Mouse (Mus musculus) ovary, postnatal 10 days (tissue): ENCODE data around the gene Spag9.

Source experiments
- DNase-seq: peaks from one replicate; pipeline ENCODE4 v3.0.0; 2022; ENCODE audit warnings: low spot score

Spag9 gene

DNA sequence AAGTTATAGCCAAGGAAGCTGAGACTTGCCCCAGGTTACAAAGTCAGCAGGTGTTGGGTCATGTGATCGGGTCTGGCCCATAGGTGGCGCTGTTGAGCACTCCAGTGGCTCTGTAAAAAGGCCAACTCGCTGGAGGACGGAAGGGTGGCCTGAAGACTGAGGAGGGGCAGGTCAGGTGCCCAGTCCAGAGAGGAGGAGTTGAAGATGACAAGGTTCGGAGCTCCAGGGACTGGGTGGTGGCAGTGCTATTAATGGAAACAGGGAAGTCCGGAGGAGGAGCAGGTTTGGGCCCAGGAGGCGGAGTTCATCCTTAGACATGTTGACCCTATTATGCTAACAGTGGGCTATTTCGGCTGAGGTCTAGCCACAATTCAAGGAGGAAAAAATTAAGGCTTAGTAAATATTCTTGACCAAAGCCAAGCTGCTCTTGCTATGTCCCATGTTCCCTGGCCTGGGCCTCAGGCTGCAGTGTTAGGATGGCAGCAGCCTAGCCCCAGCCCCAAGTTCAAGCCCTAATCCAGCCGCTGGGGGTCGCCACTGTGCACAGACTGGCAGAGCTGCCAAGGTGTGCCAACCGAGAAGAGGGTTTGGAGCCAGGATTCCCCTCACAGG lies 137.6 kb downstream of the Spag9 start:
- DNase-seq: peak; percentile 80

DNA sequence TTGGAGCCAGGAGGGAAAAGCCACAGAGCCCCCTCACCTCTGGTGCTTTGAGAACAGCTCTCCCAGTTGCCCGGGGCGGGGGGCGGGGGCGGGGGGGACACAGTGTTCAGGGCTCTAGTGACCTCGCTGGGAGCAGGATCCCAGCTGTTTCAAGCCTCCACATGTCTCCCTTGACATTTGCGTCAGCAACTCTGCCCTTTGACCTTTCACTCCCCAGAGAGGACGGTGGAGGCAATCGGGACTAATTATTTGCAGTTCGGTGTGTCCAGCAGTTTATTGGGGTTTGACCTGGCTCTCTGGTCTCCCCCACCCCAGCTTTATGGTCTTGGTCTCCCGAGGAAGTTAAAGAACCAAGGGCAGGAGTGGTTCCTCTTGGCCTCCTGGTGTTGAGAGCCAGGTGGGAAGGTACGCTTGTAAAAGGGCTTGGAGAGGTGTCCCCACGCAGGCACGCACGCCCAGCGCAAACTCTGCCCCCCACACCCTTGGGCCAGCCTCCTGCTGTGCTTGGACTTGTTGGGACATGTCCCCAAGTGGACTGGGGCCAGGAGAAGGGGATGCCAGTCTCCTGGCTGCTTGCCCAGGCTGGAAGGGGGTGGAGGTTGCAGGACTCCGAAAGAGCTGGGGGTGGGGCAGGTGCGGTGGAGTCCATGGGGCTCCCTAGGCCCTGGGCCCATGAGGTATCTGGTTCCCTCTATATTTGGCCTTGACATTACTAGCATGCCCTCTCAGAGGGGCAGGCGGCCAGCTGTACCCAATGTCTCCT lies 138.4 kb downstream of the Spag9 start:
- no peak for DNase-seq

DNA sequence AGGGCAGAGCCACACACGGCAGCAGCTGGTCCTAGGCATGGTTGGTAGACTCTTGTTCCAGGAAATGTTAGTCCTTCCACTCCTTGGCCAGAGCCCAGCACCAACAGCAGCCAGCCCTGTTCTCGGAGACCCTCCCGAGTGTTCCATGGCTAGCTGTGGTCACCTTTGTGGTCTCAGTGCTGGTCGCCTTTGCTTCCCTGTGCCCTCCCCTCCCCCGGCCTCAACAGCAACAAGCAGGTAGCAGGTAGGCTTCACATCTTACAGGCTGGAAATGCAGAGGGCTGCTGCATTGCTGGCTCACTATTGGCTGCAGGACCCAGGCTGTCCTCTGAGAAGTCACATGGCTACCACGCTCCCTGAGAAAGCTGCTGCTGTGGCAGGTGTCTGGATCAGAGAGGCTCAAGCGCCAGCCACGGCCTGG lies 139.7 kb downstream of the Spag9 start:
- no peak for DNase-seq

DNA sequence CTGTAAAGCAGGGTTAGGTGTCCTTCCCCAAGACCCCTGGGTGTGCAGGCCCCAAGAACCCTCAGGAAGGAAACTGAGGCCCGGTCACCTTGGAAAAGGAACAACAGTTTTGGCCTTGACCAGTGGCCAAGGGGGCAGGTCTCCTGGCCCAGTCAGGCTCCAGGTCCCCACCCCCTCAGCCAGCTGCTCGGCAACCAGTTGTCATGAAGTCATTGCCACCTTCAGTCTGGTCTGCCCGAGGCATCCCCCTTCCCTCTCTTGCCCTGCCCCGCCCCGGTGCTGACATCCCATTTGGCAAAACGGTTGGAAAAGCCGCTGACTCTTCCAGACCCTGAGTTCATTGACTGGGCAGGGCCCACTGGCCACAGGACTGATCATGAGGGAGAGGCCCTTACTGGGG lies 140.8 kb downstream of the Spag9 start:
- DNase-seq: no peak

DNA sequence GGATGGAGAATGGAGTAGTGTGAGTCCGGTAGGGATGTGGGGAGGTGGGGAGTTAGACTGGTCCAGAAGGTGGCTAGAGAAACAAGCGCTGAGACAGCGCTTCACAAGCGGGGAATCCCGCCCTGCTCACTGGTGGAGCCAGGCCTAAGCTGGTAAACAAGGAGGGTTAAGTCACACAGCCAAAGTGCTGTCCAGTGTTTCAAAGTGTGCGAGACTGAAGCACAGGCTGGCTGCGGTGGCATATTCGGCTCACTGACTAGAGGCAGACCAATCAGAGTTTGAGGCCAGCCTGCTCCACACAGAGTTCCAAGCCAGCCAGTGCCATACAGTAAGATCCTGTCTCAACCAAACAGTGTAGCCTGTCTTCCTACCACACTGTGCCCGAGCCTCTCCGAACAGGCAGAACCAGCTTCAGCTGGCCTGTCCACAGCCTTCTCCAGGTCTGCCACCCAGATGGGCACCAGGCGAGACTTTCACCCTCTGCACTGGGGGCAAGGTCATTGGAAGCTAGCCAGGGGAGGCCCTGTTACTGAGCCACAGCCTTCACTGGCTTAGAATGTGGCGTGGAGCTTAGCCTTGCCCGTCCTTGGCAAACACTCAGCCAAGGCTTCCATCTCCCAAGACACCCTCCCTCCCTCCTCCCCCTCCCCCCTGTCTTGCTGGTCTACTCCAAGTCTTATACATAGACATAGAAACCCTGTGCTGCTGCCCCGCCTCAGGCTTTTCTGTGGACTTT lies 141.6 kb downstream of the Spag9 start:
- DNase-seq: no peak

DNA sequence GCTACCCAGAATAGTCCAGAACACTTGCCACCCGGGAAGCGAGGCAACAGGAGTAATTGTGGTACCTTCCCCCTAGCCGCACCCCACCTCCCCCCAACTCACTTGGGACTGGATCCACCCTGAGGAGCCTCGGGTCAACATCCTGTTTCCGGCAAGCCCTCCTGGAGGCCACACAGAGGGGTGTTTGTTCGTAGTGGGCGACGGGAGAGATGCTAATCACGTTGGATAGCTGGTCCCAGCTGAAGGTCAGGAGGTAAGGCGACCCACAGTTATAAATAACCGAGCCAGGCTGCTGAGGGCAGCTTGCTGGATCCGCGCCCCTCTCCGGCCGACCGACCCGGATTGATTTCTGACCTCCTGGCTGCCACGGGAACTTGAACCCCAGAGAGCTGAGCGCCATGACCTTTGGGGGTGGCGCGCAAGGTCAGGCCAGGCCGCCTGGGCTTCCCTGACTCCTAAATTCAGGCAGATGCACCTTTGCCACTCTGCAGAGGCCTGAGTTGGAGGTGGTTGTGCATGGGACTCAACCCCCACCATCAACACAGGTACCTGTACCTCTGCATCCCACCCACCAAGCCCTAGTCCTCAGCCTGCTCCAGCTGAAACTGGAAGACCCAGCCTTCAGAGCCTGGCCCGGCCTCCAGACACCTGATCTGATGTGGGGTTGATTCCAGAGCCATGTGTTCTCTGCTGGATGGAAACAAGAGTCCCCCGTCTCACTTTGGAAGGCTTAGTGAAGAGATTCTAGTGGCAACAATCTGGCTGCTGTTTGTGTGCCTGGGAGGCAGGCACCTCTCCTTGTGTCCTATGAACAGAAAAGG lies 142.7 kb downstream of the Spag9 start:
- DNase-seq: no peak

DNA sequence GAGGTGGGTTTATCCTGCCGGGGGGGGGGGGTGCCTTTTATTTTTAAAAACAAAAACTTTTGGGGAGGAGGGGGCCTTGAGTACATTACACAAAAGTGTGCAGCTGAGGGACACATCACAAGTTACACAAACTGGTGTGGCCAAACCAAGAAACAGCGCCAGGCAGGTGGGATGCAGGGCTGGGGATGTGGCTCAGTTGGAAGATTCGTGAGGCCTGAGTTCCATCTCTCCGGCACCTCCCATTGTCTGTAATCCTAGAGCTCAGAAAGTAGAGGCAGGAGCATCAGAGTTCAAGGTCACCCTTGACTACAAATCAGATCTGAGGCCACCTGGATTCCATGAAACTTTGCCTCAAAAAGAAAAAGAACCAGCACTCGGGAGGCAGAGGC lies 143.3 kb downstream of the Spag9 start:
- DNase-seq: no peak

DNA sequence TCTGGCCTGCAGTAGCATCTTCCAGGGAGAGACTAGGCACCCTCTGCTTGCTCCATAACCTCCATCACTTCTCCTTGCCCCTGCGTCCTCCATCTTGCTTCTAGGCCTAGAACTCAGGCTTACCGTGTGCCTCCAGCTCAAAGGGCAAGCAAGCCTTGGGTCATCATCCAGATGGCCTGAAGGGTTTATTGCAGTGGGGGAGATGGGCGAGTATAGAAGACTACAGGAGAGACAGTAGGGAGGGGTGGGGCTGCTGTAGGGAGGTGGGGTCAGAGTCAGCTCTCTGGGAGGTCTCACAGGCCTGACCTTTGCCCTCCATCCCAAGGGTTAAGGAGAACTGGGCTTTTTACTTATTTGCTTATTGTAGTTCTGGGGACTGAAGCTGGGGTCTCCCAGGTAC lies 144.6 kb downstream of the Spag9 start:
- DNase-seq: no peak

DNA sequence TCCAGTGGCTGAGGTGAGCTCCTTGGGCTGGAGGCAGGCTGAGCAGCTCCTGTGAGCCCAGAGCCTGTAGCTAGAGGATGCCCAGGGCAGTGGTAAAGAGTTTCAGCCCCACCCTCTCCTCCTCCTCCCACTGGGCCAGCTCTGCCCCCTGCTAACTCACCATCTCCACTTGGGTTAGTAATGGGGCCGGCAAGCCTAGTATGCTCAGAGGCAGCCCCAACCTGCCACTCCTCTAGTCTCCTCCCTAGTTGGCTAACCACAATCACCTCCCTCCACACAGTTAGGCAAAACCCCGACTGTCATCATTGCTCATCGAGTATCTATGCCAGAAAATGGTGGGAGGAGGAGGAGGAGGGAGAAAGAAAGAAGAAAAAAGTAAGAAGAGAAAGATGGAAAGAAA lies 145.7 kb downstream of the Spag9 start:
- DNase-seq: no peak

DNA sequence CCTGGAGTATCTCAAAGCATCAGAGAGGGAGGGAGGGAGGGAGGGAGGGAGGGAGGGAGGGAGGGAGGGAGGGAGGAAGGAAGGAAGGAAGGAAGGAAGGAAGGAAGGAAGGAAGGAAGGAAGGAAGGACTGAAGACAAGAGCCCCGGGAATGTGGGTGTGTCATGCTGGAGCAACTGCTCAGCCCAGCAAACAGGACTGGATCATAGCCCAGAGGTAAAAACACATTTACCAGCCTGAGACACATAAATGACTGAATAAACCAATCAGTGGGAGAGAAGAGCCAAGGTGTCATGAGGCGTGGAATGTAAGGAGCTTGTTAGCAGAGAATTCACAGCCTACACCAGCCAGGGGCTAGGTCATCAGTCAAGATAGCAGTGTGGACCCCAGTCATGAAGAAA lies 147.4 kb downstream of the Spag9 start:
- no peak for DNase-seq

DNA sequence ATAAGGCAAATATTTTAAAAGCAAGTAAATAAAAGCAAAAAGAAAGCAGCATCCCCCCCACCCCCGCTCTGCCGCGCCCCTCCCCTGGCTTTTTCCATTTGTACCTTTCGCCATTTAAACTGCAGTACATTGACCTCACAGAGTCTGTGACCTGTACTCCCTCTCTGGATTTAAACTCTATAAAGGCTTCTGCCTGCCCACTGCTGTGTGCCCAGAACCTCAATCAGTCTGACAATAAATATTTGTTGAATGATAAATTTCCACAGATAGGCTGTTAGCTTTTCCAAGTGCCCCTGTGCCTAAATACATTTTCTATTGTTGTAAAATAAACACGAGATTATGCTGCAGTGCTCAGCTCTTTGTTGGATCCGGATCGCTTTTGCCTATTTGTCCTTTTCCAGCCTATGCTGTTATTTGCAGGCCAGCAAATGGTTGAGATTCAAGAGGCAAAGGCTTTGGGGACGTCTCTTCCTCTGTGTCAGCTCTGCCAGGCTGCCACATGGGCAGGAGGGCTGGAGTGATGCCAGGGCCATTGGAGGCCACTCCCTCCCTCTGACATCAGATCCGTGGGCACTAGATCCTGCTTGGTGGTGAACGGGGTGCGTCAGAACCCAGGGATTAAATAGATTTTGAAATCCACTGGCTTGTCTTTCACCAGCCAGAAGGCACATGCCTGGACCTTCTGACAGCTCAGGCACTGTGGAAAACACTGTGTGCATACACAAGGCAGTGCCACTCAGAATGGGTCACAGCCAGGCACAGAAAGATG lies 149.1 kb downstream of the Spag9 start:
- no peak for DNase-seq

DNA sequence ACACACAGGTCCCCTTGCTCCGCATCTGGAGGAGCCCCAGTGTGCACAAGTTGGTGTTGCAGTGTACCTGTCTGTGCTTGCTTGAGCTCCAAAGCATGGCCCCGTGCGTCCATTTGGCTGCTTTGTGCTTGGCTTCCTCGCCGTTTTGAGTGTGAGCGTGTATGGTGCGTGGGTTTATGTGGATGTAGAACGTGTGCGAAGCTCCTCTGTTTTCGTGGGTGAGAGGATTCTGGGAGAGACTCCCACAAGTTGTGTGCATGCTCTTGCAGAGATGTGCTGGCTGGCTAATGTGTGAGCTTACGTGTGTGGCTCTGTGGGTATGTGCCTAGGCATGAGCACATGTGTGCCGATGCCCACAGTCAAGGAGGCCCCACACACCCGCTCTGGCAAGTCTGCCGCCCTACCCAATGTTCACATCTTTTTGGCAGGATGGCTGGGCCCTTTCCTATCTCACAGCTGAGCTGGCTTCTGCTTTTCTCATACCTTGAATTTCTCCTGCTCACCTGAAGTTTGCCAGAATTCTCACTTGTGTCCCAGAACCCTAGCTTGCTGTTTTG lies 150.2 kb downstream of the Spag9 start:
- no peak for DNase-seq

DNA sequence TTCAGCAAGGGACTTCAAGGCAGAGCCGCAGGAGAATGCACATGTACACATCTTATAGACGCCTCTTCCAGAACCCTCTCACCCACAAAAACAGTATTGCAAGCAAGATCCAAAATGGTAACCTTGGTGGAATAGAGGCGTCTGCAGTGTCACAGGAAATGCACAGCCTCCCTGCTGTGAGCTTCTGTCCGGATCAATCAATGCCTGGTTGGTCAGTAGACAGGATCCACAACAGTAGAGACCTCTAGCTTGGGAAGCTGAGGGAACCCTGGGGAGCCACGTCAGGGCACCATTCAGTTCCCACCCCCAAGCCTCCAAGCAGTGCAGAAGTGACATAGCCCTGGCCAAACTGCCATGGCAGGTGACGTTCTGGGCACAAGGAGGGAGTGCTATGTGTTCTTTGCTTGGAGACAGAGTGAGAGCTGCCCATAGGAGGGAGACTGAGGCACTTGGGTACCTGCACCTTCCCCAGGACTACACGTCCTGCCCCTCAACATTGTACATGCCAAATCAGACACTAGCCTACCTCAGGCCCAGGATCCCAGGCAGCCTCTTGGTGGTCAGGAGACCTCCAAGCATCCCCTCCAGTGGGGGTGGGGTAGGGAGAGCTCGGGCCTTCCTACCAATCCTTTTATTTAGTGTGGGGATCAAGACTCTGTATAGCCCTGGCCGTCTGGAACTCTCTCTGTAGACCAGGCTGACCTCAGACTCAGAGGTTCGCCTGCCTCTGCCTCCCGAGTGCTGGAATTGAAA lies 151.0 kb downstream of the Spag9 start:
- no peak for DNase-seq

DNA sequence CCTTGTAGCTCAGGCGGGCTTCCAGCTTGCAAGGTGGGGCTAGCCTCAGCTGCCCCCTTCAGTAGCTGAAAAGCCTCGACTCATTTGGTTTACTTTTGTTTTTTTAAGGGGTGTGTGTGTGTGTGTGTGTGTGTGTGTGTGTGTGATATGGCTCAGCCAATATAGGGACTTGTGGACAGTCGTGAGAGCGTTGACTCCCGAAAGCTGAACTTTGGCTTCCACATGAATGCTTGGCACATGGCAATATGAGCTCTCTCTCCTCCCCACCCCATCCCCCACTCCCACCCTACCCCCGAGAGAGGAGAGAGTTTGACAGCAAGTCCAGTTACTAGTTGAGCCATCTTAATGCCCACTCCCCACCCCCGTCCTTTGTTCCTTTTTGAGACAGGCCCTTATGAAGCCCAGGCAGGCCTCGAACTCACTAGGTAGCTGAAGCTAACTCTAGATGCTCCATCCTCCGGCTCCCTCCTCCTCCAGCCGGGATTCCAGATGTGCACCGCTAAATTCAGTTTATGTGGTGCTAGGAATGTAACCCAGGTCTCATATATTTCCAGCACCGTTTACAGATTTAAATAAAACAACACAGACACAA lies 152.3 kb downstream of the Spag9 start:
- no peak for DNase-seq

DNA sequence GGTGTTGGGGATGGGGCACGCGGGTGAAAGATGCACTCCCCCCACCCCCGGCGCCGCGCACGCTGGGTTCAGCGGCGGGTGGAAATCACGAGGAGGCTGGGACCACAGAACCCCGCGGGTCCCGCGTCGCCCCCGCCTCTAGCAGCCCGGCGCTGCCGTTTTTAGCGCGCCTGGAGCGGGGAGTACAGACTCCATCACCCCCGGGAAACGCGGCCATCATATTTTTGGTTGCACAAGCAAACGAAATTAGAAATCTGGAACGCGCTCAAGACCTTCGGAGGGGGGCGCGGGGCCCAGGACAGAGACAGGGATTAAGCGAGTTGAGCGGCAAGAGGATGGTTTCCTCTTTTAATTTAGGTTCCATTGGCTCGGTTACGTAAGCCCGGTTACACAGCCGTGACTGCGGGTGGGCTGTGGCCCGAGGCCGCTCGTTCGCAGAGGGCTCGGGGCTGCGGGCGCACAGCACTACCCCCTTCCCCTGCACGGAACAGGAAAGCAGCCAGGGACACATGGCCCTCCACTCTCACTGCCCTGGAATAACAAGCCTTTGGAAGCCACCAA lies 153.1 kb downstream of the Spag9 start:
- no peak for DNase-seq

DNA sequence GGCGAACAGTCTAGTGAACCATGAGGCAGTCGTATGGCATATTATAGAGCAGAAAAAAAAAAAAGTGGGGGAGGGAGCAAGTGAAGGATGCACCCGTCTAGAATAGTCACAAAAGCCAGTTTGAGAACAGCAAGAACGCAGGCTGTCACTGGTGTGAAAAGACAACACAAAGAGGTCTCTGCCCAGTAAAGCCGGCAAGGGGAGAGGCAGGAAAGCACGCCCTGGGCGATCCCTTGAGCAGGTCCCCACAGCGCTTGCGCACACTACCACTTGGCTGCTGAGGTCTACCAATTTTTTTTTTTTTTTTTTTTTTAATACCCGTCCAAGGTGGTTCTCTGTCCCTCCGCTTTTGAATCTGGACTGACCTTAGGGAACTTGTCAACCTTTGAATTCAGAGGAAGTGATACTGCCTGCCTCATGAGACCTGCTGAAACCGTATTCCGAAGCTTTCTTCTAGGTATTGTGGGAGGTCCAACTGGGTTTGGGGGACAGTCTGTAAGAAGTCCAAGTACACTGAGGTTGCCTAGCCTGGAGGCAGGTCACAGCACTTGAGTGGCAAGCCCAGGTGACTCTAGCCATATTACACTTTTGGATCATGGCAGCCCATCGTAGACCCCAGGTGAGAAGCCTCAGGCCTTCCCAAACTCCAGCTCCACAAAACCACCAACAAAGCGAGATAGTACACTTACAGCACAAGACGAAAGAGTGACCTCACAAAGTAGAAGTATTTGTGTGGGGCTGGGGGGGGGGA lies 153.8 kb downstream of the Spag9 start:
- no peak for DNase-seq

DNA sequence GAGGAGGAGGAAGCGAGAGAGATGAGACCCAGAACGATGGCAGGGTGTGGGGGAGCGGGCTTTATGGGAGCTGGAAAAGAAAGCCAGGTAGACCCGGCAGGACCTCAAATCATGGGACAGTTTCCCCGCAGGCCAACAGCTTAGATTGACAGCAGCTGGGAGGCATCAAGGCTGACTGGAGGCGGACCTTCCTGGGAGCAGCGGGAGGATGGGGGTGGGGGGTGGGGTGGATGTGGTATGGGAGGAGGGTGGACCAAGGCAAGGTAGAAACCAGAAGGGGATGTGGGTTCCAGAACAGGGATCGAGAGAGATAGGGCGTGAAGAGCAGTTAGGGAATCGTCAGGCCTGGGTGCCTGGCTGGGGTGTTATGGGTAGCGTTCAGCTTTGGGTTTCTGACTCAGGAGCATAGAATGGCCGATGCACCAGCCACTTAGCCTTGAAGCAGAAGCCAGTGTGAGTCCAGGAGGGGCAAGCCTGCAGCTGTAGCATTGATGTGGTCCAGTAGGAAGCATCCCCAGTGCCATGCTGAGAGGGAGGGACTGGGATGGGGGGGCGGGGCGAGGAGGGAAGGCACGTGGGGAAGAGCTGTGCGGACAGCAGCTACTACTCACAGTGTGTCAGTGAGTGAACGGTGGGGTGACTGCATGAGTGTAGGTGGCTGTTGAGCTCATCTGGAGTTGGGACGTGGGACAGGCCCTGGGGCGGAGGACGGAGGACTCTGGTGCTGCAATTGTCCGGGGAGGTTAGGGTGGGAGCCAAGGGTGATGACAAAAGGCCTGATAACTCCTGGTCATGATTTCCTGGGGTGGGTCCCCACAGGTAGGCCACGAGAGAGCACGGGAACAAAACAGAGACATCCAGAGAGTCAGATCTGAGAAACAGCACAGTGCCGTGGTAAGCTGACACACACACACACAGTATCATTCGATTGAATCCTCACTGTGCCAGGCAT lies 154.9 kb downstream of the Spag9 start:
- no peak for DNase-seq

DNA sequence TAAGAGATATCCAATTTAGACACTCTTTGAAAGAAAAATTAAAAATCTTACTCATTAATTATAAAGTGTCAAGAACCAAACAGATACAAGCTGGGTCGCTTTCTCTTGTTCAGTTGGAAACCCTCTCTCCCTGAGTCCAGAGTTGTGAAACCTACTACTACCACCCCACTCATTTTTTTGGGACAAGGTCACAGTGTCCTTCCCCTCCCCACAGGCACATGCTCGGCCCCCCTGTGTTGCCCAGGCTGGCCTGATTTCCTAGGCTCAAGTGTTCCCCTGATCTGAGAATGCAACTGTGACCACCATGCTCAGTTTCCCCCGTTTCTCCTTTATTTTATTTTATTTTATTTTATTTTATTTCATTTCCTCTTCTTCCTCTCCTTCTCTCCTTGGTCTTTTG lies 158.3 kb downstream of the Spag9 start:
- no peak for DNase-seq
